Mouse (Mus musculus) WW6 (cell line): ENCODE results near the gene Myo18a.
"Not testable (repeated sequence)": the region's sequence is repeated elsewhere in the genome, so short reads cannot be mapped to it uniquely, and the experiment has no call there.

Source experiments
- DNase-seq: peaks from one replicate; pipeline ENCODE4 v3.0.0-alpha.2; 2013; ENCODE audit warnings: low read depth, low spot score

Myo18a gene

GRCm38 (mm10) chr11:77762783-77763672 lies at the start of gene Myo18a:
Gene Myo18a, plus strand, starts transcription at chr11:77763246.
- DNase-seq, result no peak

- DNase-seq, result no peak
These were observed 49.3 kb upstream of the Myo18a start for GRCm38 (mm10) chr11:77713736-77714135.

GRCm38 (mm10) chr11:77719055-77719454 lies 44.0 kb upstream of the Myo18a start:
- DNase-seq, result no peak

- no peak for DNase-seq
These were observed 41.7 kb upstream of the Myo18a start for GRCm38 (mm10) chr11:77721389-77721788.

- DNase-seq, result no peak
These were observed 38.3 kb upstream of the Myo18a start for GRCm38 (mm10) chr11:77724766-77725165.

GRCm38 (mm10) chr11:77725183-77725582 lies 37.9 kb upstream of the Myo18a start, which contains the start of gene Cryba1:
Gene Cryba1, minus strand, starts transcription at chr11:77725283.
- no peak for DNase-seq

- no peak for DNase-seq
These were observed 34.5 kb upstream of the Myo18a start for GRCm38 (mm10) chr11:77728587-77728986.

GRCm38 (mm10) chr11:77737289-77737688 lies 25.8 kb upstream of the Myo18a start:
- peak; percentile 81 for DNase-seq

GRCm38 (mm10) chr11:77738555-77738954 lies 24.5 kb upstream of the Myo18a start:
- no peak for DNase-seq

- DNase-seq, result no peak
These were observed 19.1 kb upstream of the Myo18a start for GRCm38 (mm10) chr11:77743966-77744365.

GRCm38 (mm10) chr11:77746652-77747051 lies 16.4 kb upstream of the Myo18a start:
- DNase-seq, result no peak

- DNase-seq, result not testable (repeated sequence)
These were observed 15.9 kb upstream of the Myo18a start for GRCm38 (mm10) chr11:77747103-77747502.

- no peak for DNase-seq
These were observed 14.1 kb upstream of the Myo18a start for GRCm38 (mm10) chr11:77748996-77749395.

- no peak for DNase-seq
These were observed 10.5 kb upstream of the Myo18a start for GRCm38 (mm10) chr11:77752525-77752924.

GRCm38 (mm10) chr11:77753469-77753868 lies 9.6 kb upstream of the Myo18a start:
- DNase-seq, result no peak

GRCm38 (mm10) chr11:77760031-77760430 lies 3.0 kb upstream of the Myo18a start:
- DNase-seq, result no peak

GRCm38 (mm10) chr11:77763673-77764340 lies 761 bp downstream of the Myo18a start:
- DNase-seq, result no peak

- DNase-seq, result no peak
These were observed 1.8 kb downstream of the Myo18a start for GRCm38 (mm10) chr11:77764694-77765458.

GRCm38 (mm10) chr11:77765459-77765777 lies 2.4 kb downstream of the Myo18a start:
- DNase-seq, result no peak

GRCm38 (mm10) chr11:77766351-77767001 lies 3.4 kb downstream of the Myo18a start:
- no peak for DNase-seq

GRCm38 (mm10) chr11:77769496-77769895 lies 6.5 kb downstream of the Myo18a start:
- no peak for DNase-seq

- no peak for DNase-seq
These were observed 7.3 kb downstream of the Myo18a start for GRCm38 (mm10) chr11:77770346-77770745.
